Mouse (Mus musculus) ES-E14 (cell line): ENCODE measurements around the gene Defb42.

Source experiments
- HCFC1 ChIP-seq: IDR thresholded peaks from 2 replicates; pipeline ENCODE4 v1.6.1; 2012; ENCODE audit warnings: low read length, inconsistent platforms, borderline replicate concordance; ENCODE audit not compliant: insufficient read depth
- MAFK ChIP-seq: IDR thresholded peaks from 2 replicates; pipeline ENCODE4 v1.6.1; 2014; ENCODE audit warnings: mild to moderate bottlenecking, low read depth, low read length, inconsistent platforms; ENCODE audit not compliant: insufficient read depth
- ZNF384 ChIP-seq: IDR thresholded peaks from 2 replicates; pipeline ENCODE4 v1.6.1; 2012; ENCODE audit warnings: low read depth, low read length, inconsistent platforms

GRCm38 (mm10) chr14:63065391-63065790 lies 18.6 kb downstream of the Defb42 start:
- TF ChIP-seq HCFC1 (no peak), MAFK (no peak), ZNF384 (no peak)
